Mouse (Mus musculus) heart, adult 2 months (tissue): ENCODE measurements around the gene Med13. TPM values are rescaled to one million over a fixed set of nuclear protein-coding genes. Genes with fewer than 3 reads are reported as not detected.
A peak's percentile ranks its signal among the peaks of the same experiment; 100 is the strongest.

Experiments
- DNase-seq, 2 experiments: peaks; one replicate each; pipeline ENCODE4 v3.0.0; 2021
- H3K27ac ChIP-seq: fragments of 200-600 bp; 2 replicates; pipeline ENCODE4 v1.8.1; 2022
- H3K27me3 ChIP-seq: fragments of 200-500 bp; 2 replicates; pipeline ENCODE4 v1.6.1; 2012; ENCODE audit warnings: mild to moderate bottlenecking, low read length, inconsistent platforms, mixed read lengths; ENCODE audit not compliant: control insufficient read depth, insufficient read depth
- H3K36me3 ChIP-seq: fragments of 200-500 bp; 2 replicates; pipeline ENCODE4 v1.6.1; 2012; ENCODE audit warnings: low read length, inconsistent platforms; ENCODE audit not compliant: control insufficient read depth, insufficient read depth
- H3K4me1 ChIP-seq: fragments of 200-500 bp; 2 replicates; pipeline ENCODE4 v1.6.1; 2011; ENCODE audit warnings: low read length; ENCODE audit not compliant: control insufficient read depth, insufficient read depth
- H3K4me3 ChIP-seq: fragments of 200-600 bp; 2 replicates; pipeline ENCODE4 v1.8.1; 2022
- H3K79me2 ChIP-seq: fragments of 200-500 bp; replicated peaks from 2 replicates; pipeline ENCODE4 v1.6.1; 2012; ENCODE audit warnings: mild to moderate bottlenecking, inconsistent platforms, low read length, moderate library complexity, mixed read lengths; ENCODE audit not compliant: control insufficient read depth, insufficient read depth
- H3K9ac ChIP-seq: fragments of 200-500 bp; 2 replicates; pipeline ENCODE4 v1.6.1; 2012; ENCODE audit warnings: low read depth, mild to moderate bottlenecking, control low read depth, inconsistent platforms, low read length, mixed read lengths
- CTCF ChIP-seq: fragments of 200-600 bp; IDR thresholded peaks from 2 replicates; pipeline ENCODE4 v1.8.1; 2022; ENCODE audit warnings: antibody characterized with exemption, mild to moderate bottlenecking, moderate library complexity
- EP300 ChIP-seq: fragments of 200-500 bp; IDR thresholded peaks from 2 replicates; pipeline ENCODE4 v1.6.1; 2011; ENCODE audit warnings: low read depth, low read length, control low read depth; ENCODE audit not compliant: insufficient read depth
- POLR2A ChIP-seq: fragments of 200-500 bp; IDR thresholded peaks from 2 replicates; pipeline ENCODE4 v1.6.1; 2011; ENCODE audit warnings: mild to moderate bottlenecking, low read depth, low read length, control low read depth; ENCODE audit not compliant: insufficient read depth
- WGBS: fragments of 180-500 bp; shearing (Covaris S2); methylation state at CpG from one replicate; pipeline ENCODE4 v1.1.7; 2018; 5-methylcytosine and 5-hydroxymethylcytosine counted together
- intact Hi-C: fragments of 180-260 bp; cut with DNase I; formaldehyde crosslinking; loops from one replicate; pipeline ENCODE4 v1.15.1; 2025
- long read RNA-seq: library from polyadenylated mRNA; stranded (forward); transcript quantifications from one replicate; pipeline ENCODE4 v2.0.0, GENCODE M21; 2021
- polyA plus RNA-seq: library from polyadenylated mRNA; depleted of rRNA; stranded (reverse); fragments of >200 nt; gene quantifications from 2 replicates; pipeline ENCODE4 v1.2.3, GENCODE M21; 2012; rRNA removed
- total RNA-seq, 2 experiments: library from RNA; stranded (reverse); gene quantifications; 2 replicates each; pipeline ENCODE4 v1.2.3; 2021

Med13 gene
- total RNA-seq, result 10 to 100 TPM; 32.2 to 36.6 TPM
- 15.9 and 27.6 TPM in 2 replicates for polyA plus RNA-seq
- long read RNA-seq, partial matches to known transcripts, result 1 of 2 reads
- long read RNA-seq, other reads (novel, unspliced or antisense), result 1 of 2 reads

- peaks cover 30% of the 10 kb centered on the region for H3K36me3 ChIP-seq
- H3K79me2 ChIP-seq, result peaks cover 7% of the 10 kb centered on the region
- no peak for TF ChIP-seq CTCF
- TF ChIP-seq EP300, result no peak
- no peak for TF ChIP-seq POLR2A
- peaks cover 8% of the 10 kb centered on the region for H3K4me1 ChIP-seq
- peak within 1 kb of the TSS; percentile 99 for H3K9ac ChIP-seq
- DNase-seq, result peak; percentile 63 to 74
- intact Hi-C loops, result loop anchor here (1.0 to 5.0 kb wide), 5 partner anchors 45 to 510 kb away; partner anchors contain the start of gene Brip1
- under 1% methylated on average over 75 of the region's 81 CpGs for WGBS
- no peaks in the 10 kb centered on the region for H3K27me3 ChIP-seq
- peak within 1 kb of the TSS; percentile 89 for H3K4me3 ChIP-seq
- peak within 1 kb of the TSS; percentile 98 for H3K27ac ChIP-seq
Measured at GRCm38 (mm10) chr11:86356854-86357788, at the start of gene Med13. Gene Med13, minus strand, starts transcription at chr11:86357602.

- Histone ChIP-seq H3K4me1 (no peaks in the 10 kb centered on the region; the same call in 1 of the 2 replicates), H3K27ac (no peak overlapping the region), H3K9ac (no peak overlapping the region), H3K79me2 (no peaks in the 10 kb centered on the region), H3K4me3 (no peak overlapping the region), H3K27me3 (no peaks in the 10 kb centered on the region), H3K36me3 (no peaks in the 10 kb centered on the region)
- intact Hi-C loops, result no loop called here
- WGBS, result 62% methylated on average over 4 of the region's 4 CpGs
- DNase-seq, result no peak
- TF ChIP-seq EP300 (no peak), POLR2A (no peak), CTCF (no peak)
Measured at GRCm38 (mm10) chr11:86404590-86404989, 47.2 kb upstream of the Med13 start.

GRCm38 (mm10) chr11:86403845-86404244 is 46.4 kb upstream of the Med13 start:
- Histone ChIP-seq H3K36me3 (no peaks in the 10 kb centered on the region), H3K27me3 (no peaks in the 10 kb centered on the region), H3K79me2 (no peaks in the 10 kb centered on the region), H3K4me3 (no peak overlapping the region), H3K4me1 (no peaks in the 10 kb centered on the region; the same call in 1 of the 2 replicates), H3K27ac (no peak overlapping the region), H3K9ac (no peak overlapping the region)
- WGBS, result 92% methylated on average over 2 of the region's 2 CpGs
- no peak for TF ChIP-seq CTCF
- no peak for TF ChIP-seq POLR2A
- no peak for TF ChIP-seq EP300
- intact Hi-C loops, result no loop called here
- DNase-seq, result no peak

DNA sequence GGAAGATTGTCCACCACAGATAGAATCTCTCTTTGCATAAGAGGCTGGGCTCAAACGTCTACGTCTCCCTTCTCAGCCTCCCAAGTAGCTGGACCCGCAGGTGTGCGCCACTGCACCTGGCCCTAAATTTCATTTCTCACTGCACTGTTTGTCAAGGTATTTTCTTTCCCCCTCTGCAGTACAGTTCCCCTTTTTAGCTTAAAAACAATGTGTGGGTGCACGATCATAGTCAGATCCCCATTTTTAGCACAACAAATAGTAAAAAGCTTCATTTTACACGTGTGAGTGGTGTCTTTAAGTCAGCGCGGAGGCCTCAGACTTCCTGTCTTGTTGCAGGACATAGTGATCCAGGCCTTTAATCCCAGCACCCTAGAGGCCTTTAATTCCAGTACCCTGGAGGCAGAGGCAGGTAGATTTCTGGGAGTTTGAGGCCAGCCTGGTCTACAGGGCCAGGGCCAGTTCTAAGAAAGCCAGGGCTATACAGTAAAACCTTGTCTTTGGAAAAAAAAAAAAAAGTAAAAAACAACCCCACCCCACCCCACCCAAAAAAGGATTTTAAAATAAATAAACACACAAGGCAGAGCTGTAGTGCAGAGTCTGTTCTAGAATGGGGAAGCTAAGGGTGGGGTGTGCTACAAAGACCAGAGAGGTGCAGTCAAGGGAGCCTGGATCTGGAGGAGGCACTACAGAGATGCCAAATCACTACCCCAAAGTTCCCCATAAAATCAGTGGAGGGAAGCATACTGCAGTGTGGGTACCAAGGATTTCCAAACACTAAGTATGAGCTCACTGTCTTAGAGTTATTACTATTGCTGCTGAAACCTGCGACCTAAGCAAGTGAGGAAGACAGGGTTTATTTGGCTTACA is 42.1 kb upstream of the Med13 start:
- Histone ChIP-seq H3K79me2 (no peaks in the 10 kb centered on the region), H3K36me3 (no peaks in the 10 kb centered on the region)
- DNase-seq, result no peak

GRCm38 (mm10) chr11:86396950-86397594 is 39.7 kb upstream of the Med13 start:
- Histone ChIP-seq H3K27me3 (no peaks in the 10 kb centered on the region), H3K27ac (no peak overlapping the region), H3K4me1 (peaks cover 2% of the 10 kb centered on the region; the same call in 1 of the 2 replicates), H3K36me3 (no peaks in the 10 kb centered on the region), H3K4me3 (no peak overlapping the region), H3K9ac (no peak overlapping the region), H3K79me2 (no peaks in the 10 kb centered on the region)
- intact Hi-C loops, result no loop called here
- DNase-seq, result no peak
- TF ChIP-seq EP300 (no peak), POLR2A (no peak), CTCF (no peak)
- 63% methylated on average over 5 of the region's 5 CpGs for WGBS

More for the DNA sequence above, 42.1 kb upstream of the Med13 start:
- Histone ChIP-seq H3K4me1 (peaks cover 2% of the 10 kb centered on the region; the same call in 1 of the 2 replicates), H3K4me3 (no peak overlapping the region), H3K9ac (no peak overlapping the region), H3K27ac (no peak overlapping the region), H3K27me3 (no peaks in the 10 kb centered on the region)
- intact Hi-C loops, result no loop called here
- no peak for TF ChIP-seq CTCF
- TF ChIP-seq EP300, result no peak
- TF ChIP-seq POLR2A, result no peak
- 82% methylated on average over 9 of the region's 9 CpGs for WGBS
